Mouse (Mus musculus): ENCODE results near the gene Olfr211.
"Not testable (repeated sequence)": the region's sequence is repeated elsewhere in the genome, so short reads cannot be mapped to it uniquely, and the experiment has no call there.

The Olfr211 gene

GRCm38 (mm10) chr6:116488791-116489190 is at the start of gene Olfr211:
Olfr211 (plus strand) TSS chr6:116489091.
- no peak for DNase-seq (ENCODE audit: low spot score in 2 of 2)

DNA sequence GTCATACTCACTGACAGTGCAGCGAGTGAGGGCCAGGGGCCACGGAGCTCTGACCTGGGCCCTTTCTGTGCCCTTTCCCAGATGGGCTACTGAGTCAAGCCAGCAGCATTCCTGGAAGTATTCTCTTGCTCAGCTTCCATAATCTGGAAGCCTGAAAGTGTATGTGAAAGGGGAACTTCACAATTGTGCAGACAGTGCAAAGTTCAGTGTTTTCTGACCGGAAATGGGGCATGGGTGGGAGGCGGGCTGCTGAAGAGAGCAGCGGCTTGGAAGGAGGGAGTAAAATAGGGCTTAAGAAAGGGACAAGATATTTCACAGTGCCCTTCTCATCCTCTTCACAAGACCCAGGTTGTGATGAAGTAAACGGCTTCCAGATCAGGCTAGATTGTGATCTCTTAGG is 49.4 kb upstream of the Olfr211 start:
- no peak for DNase-seq (ENCODE audit: low spot score in 2 of 2)

GRCm38 (mm10) chr6:116440447-116440846 is 48.4 kb upstream of the Olfr211 start:
- DNase-seq (ENCODE audit: low spot score in 2 of 2), result no peak

DNA sequence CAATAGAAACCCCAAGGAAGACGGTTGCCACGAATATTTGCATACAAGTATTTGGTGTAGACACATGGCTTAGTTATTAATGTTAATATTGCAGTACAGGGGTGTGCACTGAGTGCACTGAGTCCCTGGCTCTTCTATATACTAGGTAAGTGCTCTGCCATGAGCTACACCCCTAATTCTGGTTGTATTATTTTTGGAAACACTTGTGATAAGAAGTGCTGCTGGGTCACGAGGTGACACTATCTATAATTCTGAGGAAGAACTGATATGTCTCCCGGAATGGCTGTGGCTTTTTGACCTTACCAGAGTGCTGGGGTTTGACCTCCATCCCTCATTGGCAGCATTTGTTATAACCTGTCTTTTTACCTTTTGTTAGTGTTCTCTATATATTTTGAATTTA is 48.0 kb upstream of the Olfr211 start:
- peak; percentile 44 to 61 for DNase-seq (ENCODE audit: low spot score in 2 of 2)

DNA sequence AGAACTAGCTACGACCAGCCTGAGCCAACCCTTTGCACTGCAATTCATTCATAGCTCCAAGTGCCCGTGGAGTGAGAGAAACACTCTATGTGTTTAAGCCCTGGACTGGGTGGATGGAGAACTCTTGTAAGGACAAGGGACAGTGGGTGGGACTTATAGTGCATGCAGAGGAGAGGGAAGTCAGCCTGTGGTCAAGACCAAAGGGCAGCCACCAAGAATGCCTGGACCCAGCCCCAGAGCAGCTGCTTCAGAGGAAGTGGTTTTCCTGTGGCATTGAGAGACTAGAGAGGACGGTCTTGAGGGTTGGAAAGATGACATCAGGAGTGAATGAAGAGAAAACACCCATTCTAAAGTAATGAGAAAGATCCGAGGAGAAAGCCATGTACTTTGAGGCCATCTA is 33.1 kb upstream of the Olfr211 start:
- DNase-seq (ENCODE audit: low spot score in 2 of 2), result peak; percentile 43 to 68

- no peak for DNase-seq (ENCODE audit: low spot score in 2 of 2)
These were observed 32.4 kb upstream of the Olfr211 start for GRCm38 (mm10) chr6:116456482-116456881.

GRCm38 (mm10) chr6:116458728-116459127 is 30.2 kb upstream of the Olfr211 start:
- no peak for DNase-seq (ENCODE audit: low spot score in 2 of 2)

DNA sequence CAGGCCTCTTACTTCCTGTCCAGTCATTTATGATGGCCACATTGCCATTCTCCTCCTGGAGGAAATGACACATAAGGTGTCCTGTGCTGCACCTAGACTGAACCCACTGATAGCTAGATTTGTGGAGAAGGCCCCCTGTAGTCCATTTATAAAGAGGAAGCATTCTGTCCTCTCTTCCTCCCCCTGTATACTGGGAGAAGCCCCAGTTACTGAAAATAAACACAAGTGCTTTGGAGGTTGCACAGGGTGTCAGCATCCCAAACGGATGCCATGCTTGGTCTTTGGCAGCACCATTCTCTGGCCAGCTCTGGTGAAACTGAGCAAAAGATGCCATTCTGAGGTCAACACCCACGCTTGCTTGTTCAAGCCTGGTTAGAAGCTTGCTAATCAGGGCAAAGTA is 29.7 kb upstream of the Olfr211 start:
- DNase-seq (ENCODE audit: low spot score in 2 of 2), result no peak

DNA sequence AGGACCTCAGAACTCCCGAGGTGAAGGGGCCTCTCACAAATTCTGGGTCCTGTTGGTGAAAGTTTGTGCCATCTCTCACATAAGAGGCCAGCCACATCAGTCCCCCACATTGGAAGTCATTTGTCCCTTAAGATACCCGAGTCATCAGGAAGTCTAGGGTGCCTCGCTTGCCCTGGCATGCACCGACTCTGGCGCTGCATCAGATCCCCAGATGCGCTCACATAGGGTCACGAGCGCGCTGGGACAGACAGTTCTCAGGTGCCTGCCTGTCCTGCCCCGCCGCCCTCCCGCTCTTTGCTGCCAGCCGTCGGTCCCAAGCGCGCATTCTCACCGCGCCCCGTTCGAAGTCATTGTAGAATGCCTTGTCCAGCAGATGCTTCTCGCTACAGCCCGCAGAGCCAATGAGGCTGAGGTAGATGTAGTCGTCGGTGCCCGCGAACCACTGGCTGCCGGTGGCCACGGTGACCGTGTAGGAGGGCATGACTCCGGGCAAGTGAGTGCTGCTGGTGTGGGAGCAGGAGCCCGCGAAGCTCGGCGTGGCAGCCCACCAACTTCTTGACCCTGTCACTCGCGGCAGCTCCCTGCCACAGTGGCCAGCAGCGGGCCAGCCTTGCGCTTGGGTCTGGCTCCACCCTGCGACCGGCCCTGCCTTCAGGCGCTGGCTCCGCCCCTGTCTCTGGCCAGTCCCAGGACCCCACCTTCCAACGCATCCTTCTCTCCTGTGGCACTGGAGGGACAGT is 28.2 kb upstream of the Olfr211 start, which contains the start of gene Alox5:
Alox5 (minus strand) TSS at position 635 of the 740 bp plus-strand sequence.
- DNase-seq (ENCODE audit: low spot score in 2 of 2), result peak; percentile 38 to 44

GRCm38 (mm10) chr6:116468081-116468480 is 20.8 kb upstream of the Olfr211 start:
- no peak for DNase-seq (ENCODE audit: low spot score in 2 of 2)

GRCm38 (mm10) chr6:116485081-116485480 is 3.8 kb upstream of the Olfr211 start:
- DNase-seq (ENCODE audit: low spot score in 2 of 2), result no peak

DNA sequence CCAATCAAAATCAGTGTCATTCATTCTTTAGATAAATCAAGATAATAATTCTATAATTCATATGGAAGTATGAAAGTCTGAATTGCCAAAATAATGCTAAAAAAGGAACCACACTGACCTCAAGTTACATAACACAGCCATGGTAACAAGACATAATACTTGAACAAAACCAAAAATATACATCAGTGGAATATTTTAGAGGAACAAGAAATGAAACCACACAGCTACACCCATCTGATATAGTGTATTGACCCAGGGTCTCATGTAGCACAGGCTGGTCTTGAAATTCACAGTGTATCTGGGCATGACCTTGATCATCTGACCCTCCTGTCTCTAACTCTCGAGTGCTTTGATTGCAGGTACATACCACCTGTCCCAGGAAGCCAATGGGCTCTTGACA is 2.1 kb upstream of the Olfr211 start:
- DNase-seq (ENCODE audit: low spot score in 2 of 2), result peak in 1 of 2 experiments; percentile 4

GRCm38 (mm10) chr6:116493742-116494141 is 4.9 kb downstream of the Olfr211 start:
- no peak for DNase-seq (ENCODE audit: low spot score in 2 of 2)

DNA sequence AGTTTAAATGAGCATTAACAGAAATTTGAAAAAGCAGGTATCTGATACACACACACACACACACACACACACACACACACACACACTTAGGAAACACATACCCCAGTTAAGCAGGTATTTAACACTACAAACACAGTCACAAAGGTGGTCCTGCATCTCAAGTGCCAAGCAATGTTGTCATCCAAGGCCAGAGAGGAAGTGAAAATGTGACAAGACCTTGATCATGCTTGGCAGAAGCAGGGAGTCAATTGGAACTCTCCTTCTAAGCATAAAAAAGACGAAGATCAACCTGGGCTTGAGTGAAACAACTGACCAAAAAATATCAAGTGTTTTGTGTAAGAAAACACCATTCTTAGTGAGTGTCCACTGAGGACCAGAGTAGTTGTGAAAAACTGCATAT is 7.1 kb downstream of the Olfr211 start:
- no peak for DNase-seq (ENCODE audit: low spot score in 2 of 2)

- DNase-seq (ENCODE audit: low spot score in 2 of 2), result not testable (repeated sequence)
These were observed 17.6 kb downstream of the Olfr211 start, which contains the start of gene Olfr212 for GRCm38 (mm10) chr6:116506302-116507003. Olfr212 (plus strand) TSS chr6:116506516.

DNA sequence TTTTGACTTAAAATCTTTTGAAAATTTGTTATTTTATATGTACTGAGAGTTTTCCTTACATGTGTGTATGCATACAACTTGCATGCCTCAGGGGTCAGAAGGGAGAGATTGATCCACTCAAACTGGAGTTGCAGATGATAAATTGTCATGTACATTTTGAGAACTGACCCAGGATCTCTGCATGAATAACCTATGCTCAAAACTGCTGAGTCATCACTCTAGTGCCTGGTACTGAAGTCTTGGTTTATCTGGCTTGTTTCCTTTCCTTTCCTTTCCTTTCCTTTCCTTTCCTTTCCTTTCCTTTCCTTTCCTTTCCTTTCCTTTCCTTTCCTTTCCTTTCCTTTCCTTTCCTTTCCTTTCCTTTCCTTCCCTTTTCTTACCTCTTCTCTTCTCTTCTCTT is 25.9 kb downstream of the Olfr211 start:
- no peak for DNase-seq (ENCODE audit: low spot score in 2 of 2)

DNA sequence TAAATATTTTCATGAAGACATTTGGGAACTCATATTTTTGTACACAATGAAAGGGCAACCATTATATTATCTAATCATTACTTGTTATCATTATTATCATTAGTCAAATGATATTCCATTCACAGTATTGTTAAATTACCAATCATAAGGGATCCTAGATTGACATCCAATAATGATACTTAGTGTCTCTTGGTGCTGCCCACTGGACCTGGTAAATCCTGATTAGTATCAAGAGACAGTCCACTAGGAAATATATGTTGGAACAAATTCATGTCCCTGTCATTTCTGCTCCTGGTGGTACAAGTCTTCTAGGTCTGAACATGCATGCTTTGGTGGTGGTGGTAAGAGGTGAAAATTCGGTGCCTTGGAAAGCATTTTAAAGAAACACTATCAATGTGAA is 49.3 kb downstream of the Olfr211 start, which contains the start of gene Olfr213:
Olfr213 (plus strand) TSS at position 301 of the 400 bp plus-strand sequence.
- no peak for DNase-seq (ENCODE audit: low spot score in 2 of 2)

DNA sequence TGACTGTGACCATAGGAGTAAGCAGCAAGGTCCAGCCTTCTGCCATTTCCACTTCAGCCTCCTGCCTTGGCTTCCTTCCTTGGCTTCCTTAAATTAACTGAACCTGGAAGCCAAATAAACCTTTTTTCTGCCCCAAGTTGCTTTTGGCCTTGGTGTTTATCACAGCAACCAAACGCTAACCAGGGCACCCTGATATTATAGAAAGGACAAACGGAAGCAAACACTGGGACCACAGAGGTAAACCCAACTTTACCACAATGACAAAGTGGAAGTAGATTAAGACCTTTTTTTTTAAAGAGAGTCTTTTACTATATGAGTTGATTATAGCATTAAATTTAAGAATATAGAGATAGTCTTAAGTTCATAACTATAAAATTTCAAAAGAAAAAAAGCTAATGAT is 53.6 kb downstream of the Olfr211 start:
- no peak for DNase-seq (ENCODE audit: low spot score in 2 of 2)
